23 mouse cellular contexts compared by ENCODE assay signal in the genomic region with DNA sequence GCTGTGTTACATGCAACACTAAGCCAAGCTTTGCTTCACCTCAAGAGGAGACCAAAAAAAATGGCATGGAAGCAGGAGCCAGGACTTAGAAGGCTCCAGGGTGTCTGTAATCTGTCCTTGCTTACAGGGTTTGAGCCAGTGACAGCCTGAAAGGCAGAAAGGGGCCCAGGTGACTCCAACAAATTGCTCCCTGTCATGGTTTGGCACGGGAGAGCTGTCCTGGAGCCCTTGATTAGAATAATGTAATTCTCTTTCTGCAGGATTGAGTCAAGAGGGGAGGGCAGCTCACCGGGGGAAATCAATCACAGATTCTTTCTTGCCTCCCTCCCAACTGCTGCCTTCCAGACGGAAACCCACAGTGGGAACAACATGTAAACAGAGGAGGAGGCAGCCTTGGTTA. TPM values are rescaled to one million over a fixed set of nuclear protein-coding genes. Genes with fewer than 3 reads are reported as not detected.
DNase-seq lines count a peak whose midpoint lies in the region; ATAC-seq and TF ChIP-seq lines count a peak whose summit lies in the region.
"Had no signal": no experiment of that assay in that cellular context is flagged by ENCODE, and none has a peak within 500 bp of the region (broad histone marks: within the 10 kb centered on the region; RNA-seq: fewer than 3 reads in every experiment).

No protein-coding gene starts in this region.

- no peak overlapping the region for H3K4me3 ChIP-seq in forebrain, embryonic 14.5 days (ENCODE audit: low read depth, low read length)
- H3K4me3 ChIP-seq in forebrain, embryonic 12.5 days (replicated peaks): no peak overlapping the region
- H3K4me3 ChIP-seq in midbrain, postnatal 0 days (ENCODE audit: low read depth, low read length): no peak overlapping the region
- H3K4me3 ChIP-seq in midbrain, embryonic 11.5 days (ENCODE audit: low read depth, low read length): no peak overlapping the region
- no peak overlapping the region for H3K4me3 ChIP-seq in embryonic facial prominence, embryonic 14.5 days (ENCODE audit: low read depth, low read length)
- no peak overlapping the region for H3K4me3 ChIP-seq in hindbrain, embryonic 16.5 days (ENCODE audit: low read length)
- no peak overlapping the region for H3K4me3 ChIP-seq in intestine, postnatal 0 days (ENCODE audit: low read depth, low read length)
- H3K4me3 ChIP-seq: limb, embryonic 12.5 days; liver, embryonic 13.5 days; lung, embryonic 15.5 days; midbrain, embryonic 12.5 days had no signal

- H3K27me3 ChIP-seq in forebrain, embryonic 14.5 days (replicated peaks; ENCODE audit: control insufficient read depth, insufficient read depth, low read length): no peaks in the 10 kb centered on the region
- H3K27me3 ChIP-seq in forebrain, embryonic 12.5 days: no peaks in the 10 kb centered on the region
- H3K27me3 ChIP-seq in midbrain, postnatal 0 days (ENCODE audit: insufficient read depth, low read length): no peaks in the 10 kb centered on the region
- H3K27me3 ChIP-seq in midbrain, embryonic 11.5 days (ENCODE audit: control insufficient read depth, insufficient read depth, low read length): no peaks in the 10 kb centered on the region
- H3K27me3 ChIP-seq in embryonic facial prominence, embryonic 14.5 days (replicated peaks; ENCODE audit: control insufficient read depth, insufficient read depth, low read length): no peaks in the 10 kb centered on the region
- H3K27me3 ChIP-seq in hindbrain, embryonic 16.5 days (replicated peaks; ENCODE audit: control insufficient read depth, insufficient read depth, low read length): no peaks in the 10 kb centered on the region
- no peaks in the 10 kb centered on the region for H3K27me3 ChIP-seq in intestine, postnatal 0 days (replicated peaks; ENCODE audit: control insufficient read depth, insufficient read depth, low read length)
- H3K27me3 ChIP-seq: limb, embryonic 12.5 days; liver, embryonic 13.5 days; lung, embryonic 15.5 days; midbrain, embryonic 12.5 days had no signal

- 28% methylated on average over 3 of the region's 3 CpGs for WGBS in forebrain, embryonic 14.5 days
- 44% methylated on average over 3 of the region's 3 CpGs for WGBS in forebrain, embryonic 12.5 days
- 13% methylated on average over 3 of the region's 3 CpGs for WGBS in midbrain, postnatal 0 days
- WGBS in midbrain, embryonic 11.5 days: 29% methylated on average over 3 of the region's 3 CpGs
- WGBS in embryonic facial prominence, embryonic 14.5 days: 19% methylated on average over 3 of the region's 3 CpGs
- WGBS in hindbrain, embryonic 16.5 days: 9% methylated on average over 3 of the region's 3 CpGs
- 38% methylated on average over 3 of the region's 3 CpGs for WGBS in intestine, postnatal 0 days

- no peak overlapping the region for H3K27ac ChIP-seq in forebrain, embryonic 14.5 days (ENCODE audit: low read depth, low read length)
- H3K27ac ChIP-seq in forebrain, embryonic 12.5 days: no peak overlapping the region
- H3K27ac ChIP-seq in midbrain, postnatal 0 days (ENCODE audit: low read depth, low read length): no peak overlapping the region
- no peak overlapping the region for H3K27ac ChIP-seq in midbrain, embryonic 11.5 days (ENCODE audit: low read depth, low read length)
- H3K27ac ChIP-seq in embryonic facial prominence, embryonic 14.5 days (replicated peaks; ENCODE audit: low read depth, low read length): no peak overlapping the region
- no peak overlapping the region for H3K27ac ChIP-seq in hindbrain, embryonic 16.5 days (ENCODE audit: low read depth, low read length)
- no peak overlapping the region for H3K27ac ChIP-seq in intestine, postnatal 0 days (ENCODE audit: low read depth, low read length)
- H3K27ac ChIP-seq: limb, embryonic 12.5 days; liver, embryonic 13.5 days; lung, embryonic 15.5 days; macrophage; midbrain, embryonic 12.5 days had no signal

- no peaks in the 10 kb centered on the region for H3K36me3 ChIP-seq in forebrain, embryonic 14.5 days (ENCODE audit: control insufficient read depth, insufficient read depth, low read length)
- H3K36me3 ChIP-seq in forebrain, embryonic 12.5 days (replicated peaks): no peaks in the 10 kb centered on the region
- H3K36me3 ChIP-seq in midbrain, postnatal 0 days (ENCODE audit: insufficient read depth, low read length): no peaks in the 10 kb centered on the region
- no peaks in the 10 kb centered on the region for H3K36me3 ChIP-seq in midbrain, embryonic 11.5 days (ENCODE audit: control insufficient read depth, insufficient read depth, low read length)
- H3K36me3 ChIP-seq in embryonic facial prominence, embryonic 14.5 days (ENCODE audit: control insufficient read depth, insufficient read depth, low read length): no peaks in the 10 kb centered on the region
- no peaks in the 10 kb centered on the region for H3K36me3 ChIP-seq in hindbrain, embryonic 16.5 days (ENCODE audit: control insufficient read depth, insufficient read depth, low read length)
- H3K36me3 ChIP-seq in intestine, postnatal 0 days (ENCODE audit: control insufficient read depth, insufficient read depth): no peaks in the 10 kb centered on the region
- H3K36me3 ChIP-seq: limb, embryonic 12.5 days; liver, embryonic 13.5 days; lung, embryonic 15.5 days; midbrain, embryonic 12.5 days had no signal

- no peak for TF ChIP-seq CTCF in midbrain, postnatal 0 days (IDR thresholded peaks at IDR 0.05)
- no peak for TF ChIP-seq CTCF in intestine, postnatal 0 days (IDR thresholded peaks at IDR 0.05; ENCODE audit: low read depth)

- H3K9ac ChIP-seq in forebrain, embryonic 14.5 days (ENCODE audit: low read length): no peak overlapping the region
- H3K9ac ChIP-seq in forebrain, embryonic 12.5 days: no peak overlapping the region
- H3K9ac ChIP-seq in midbrain, postnatal 0 days (replicated peaks; ENCODE audit: low read length, poor library complexity, severe bottlenecking): no peak overlapping the region
- no peak overlapping the region for H3K9ac ChIP-seq in midbrain, embryonic 11.5 days (ENCODE audit: low read length)
- no peak overlapping the region for H3K9ac ChIP-seq in embryonic facial prominence, embryonic 14.5 days (ENCODE audit: low read depth, low read length)
- no peak overlapping the region for H3K9ac ChIP-seq in hindbrain, embryonic 16.5 days (ENCODE audit: low read depth, low read length)
- no peak overlapping the region for H3K9ac ChIP-seq in intestine, postnatal 0 days (ENCODE audit: low read depth, low read length)
- H3K9ac ChIP-seq: limb, embryonic 12.5 days; liver, embryonic 13.5 days; lung, embryonic 15.5 days; midbrain, embryonic 12.5 days had no signal

- no peaks in the 10 kb centered on the region for H3K4me1 ChIP-seq in forebrain, embryonic 14.5 days (ENCODE audit: control insufficient read depth, insufficient read depth, low read length)
- 0 out of 2 replicates have a peak, but pooled peaks cover 5% of the 10 kb centered on the region for H3K4me1 ChIP-seq in forebrain, embryonic 12.5 days
- no peaks in the 10 kb centered on the region for H3K4me1 ChIP-seq in midbrain, postnatal 0 days (ENCODE audit: insufficient read depth, low read length)
- H3K4me1 ChIP-seq in midbrain, embryonic 11.5 days (ENCODE audit: control insufficient read depth, insufficient read depth, low read length): no peaks in the 10 kb centered on the region
- no peaks in the 10 kb centered on the region for H3K4me1 ChIP-seq in embryonic facial prominence, embryonic 14.5 days (ENCODE audit: control insufficient read depth, insufficient read depth, low read length)
- H3K4me1 ChIP-seq in hindbrain, embryonic 16.5 days (ENCODE audit: control insufficient read depth, insufficient read depth, low read depth, low read length): no peaks in the 10 kb centered on the region
- H3K4me1 ChIP-seq in intestine, postnatal 0 days (replicated peaks; ENCODE audit: control insufficient read depth, insufficient read depth, low read length): no peaks in the 10 kb centered on the region
- H3K4me1 ChIP-seq: limb, embryonic 12.5 days; liver, embryonic 13.5 days; lung, embryonic 15.5 days; midbrain, embryonic 12.5 days had no signal

- H3K4me2 ChIP-seq in forebrain, embryonic 14.5 days (ENCODE audit: low read length): no peak overlapping the region
- no peak overlapping the region for H3K4me2 ChIP-seq in forebrain, embryonic 12.5 days
- no peak overlapping the region for H3K4me2 ChIP-seq in midbrain, postnatal 0 days (ENCODE audit: low read depth, low read length, poor library complexity, severe bottlenecking)
- no peak overlapping the region for H3K4me2 ChIP-seq in midbrain, embryonic 11.5 days
- no peak overlapping the region for H3K4me2 ChIP-seq in embryonic facial prominence, embryonic 14.5 days (ENCODE audit: low read depth, low read length)
- H3K4me2 ChIP-seq in hindbrain, embryonic 16.5 days (ENCODE audit: low read length): no peak overlapping the region
- H3K4me2 ChIP-seq in intestine, postnatal 0 days (replicated peaks; ENCODE audit: low read depth): no peak overlapping the region
- H3K4me2 ChIP-seq: limb, embryonic 12.5 days; liver, embryonic 13.5 days; lung, embryonic 15.5 days; midbrain, embryonic 12.5 days had no signal

- peak; percentile 45 for DNase-seq in forebrain, embryonic 14.5 days (ENCODE audit: low spot score)
- peak; percentile 61 for DNase-seq in midbrain, postnatal 0 days (ENCODE audit: low spot score)
- no peak for DNase-seq in midbrain, embryonic 11.5 days (ENCODE audit: low spot score, missing footprints)
- DNase-seq in embryonic facial prominence, embryonic 14.5 days (ENCODE audit: low spot score): peak; percentile 55
- DNase-seq in spleen, postnatal 14 days (ENCODE audit: low spot score in 2 of 2): no peak
- DNase-seq: B cell, adult 2 months; cerebellum, adult 8-10 months; gastrocnemius, postnatal 36 days; kidney, adult 9 months; kidney, postnatal 4 days; layer of hippocampus, adult 9-11 months; liver, embryonic 13.5 days; right cerebral cortex, adult 18-20 months; thymus, postnatal 25 days had no signal

- peaks cover 4% of the 10 kb centered on the region; the same call in 1 of the 2 replicates for H3K9me3 ChIP-seq in forebrain, embryonic 14.5 days (replicated peaks; ENCODE audit: control insufficient read depth, low read length)
- peaks cover 5% of the 10 kb centered on the region for H3K9me3 ChIP-seq in forebrain, embryonic 12.5 days
- no peaks in the 10 kb centered on the region for H3K9me3 ChIP-seq in midbrain, postnatal 0 days (ENCODE audit: low read length)
- H3K9me3 ChIP-seq in midbrain, embryonic 11.5 days (ENCODE audit: control insufficient read depth, low read length): no peaks in the 10 kb centered on the region; the same call in 1 of the 2 replicates
- H3K9me3 ChIP-seq in embryonic facial prominence, embryonic 14.5 days (ENCODE audit: control insufficient read depth, low read length): peaks cover 7% of the 10 kb centered on the region; the same call in 1 of the 2 replicates
- H3K9me3 ChIP-seq in hindbrain, embryonic 16.5 days (ENCODE audit: control insufficient read depth, low read length): no peaks in the 10 kb centered on the region
- no peaks in the 10 kb centered on the region for H3K9me3 ChIP-seq in intestine, postnatal 0 days (ENCODE audit: control insufficient read depth)
- H3K9me3 ChIP-seq: liver, embryonic 13.5 days; lung, embryonic 15.5 days had no signal

- no peak for ATAC-seq in forebrain, embryonic 14.5 days
- no peak for ATAC-seq in forebrain, embryonic 12.5 days (ENCODE audit: low FRiP score)
- no peak for ATAC-seq in midbrain, postnatal 0 days (ENCODE audit: low FRiP score)
- ATAC-seq in midbrain, embryonic 11.5 days (ENCODE audit: low FRiP score): no peak
- peak; percentile 22; the same call in 1 of the 2 replicates for ATAC-seq in embryonic facial prominence, embryonic 14.5 days (ENCODE audit: low read depth)
- ATAC-seq in hindbrain, embryonic 16.5 days: peak; percentile 52; the same call in 1 of the 2 replicates
- ATAC-seq in intestine, postnatal 0 days: no peak
- ATAC-seq: forebrain, embryonic 16.5 days; inflammation-experienced regulatory T-cells, adult 6 months had no signal

RNA-seq across cellular contexts. Expression of gene Hhipl2, which starts 35.1 kb away (rescaled TPM):
- 0.09 TPM in 2 replicates for polyA plus RNA-seq in forebrain, embryonic 14.5 days (2014; fragmentation: Nextera tagmentation; extraction: Ambion mirVana)
- 0.19 and 0.28 TPM in 2 replicates for polyA plus RNA-seq in forebrain, embryonic 12.5 days (2016; fragmentation: Nextera tagmentation; extraction: Ambion mirVana)
- total RNA-seq in midbrain, postnatal 0 days (2014; rRNA removed): 0.22 and 0.24 TPM in 2 replicates
- polyA plus RNA-seq in midbrain, postnatal 0 days (2015; fragmentation: Nextera tagmentation; extraction: Ambion mirVana): 0.17 TPM in 1 of 2 replicates, not detected in the other
- 0.11 and 0.18 TPM in 2 replicates for polyA plus RNA-seq in midbrain, embryonic 11.5 days (2014; fragmentation: Nextera tagmentation; extraction: Ambion mirVana)
- polyA plus RNA-seq in embryonic facial prominence, embryonic 14.5 days (2014; fragmentation: Nextera tagmentation; extraction: Ambion mirVana): 0.08 and 0.11 TPM in 2 replicates
- polyA plus RNA-seq in hindbrain, embryonic 16.5 days (2015; fragmentation: Nextera tagmentation; extraction: Ambion mirVana): 0.19 TPM in 2 replicates
- polyA plus RNA-seq in intestine, postnatal 0 days (2015; fragmentation: Nextera tagmentation; extraction: Ambion mirVana): not detected in 2 replicates
- total RNA-seq: gastrocnemius, postnatal 36 days had no signal
- polyA plus RNA-seq: liver, embryonic 13.5 days; macrophage had no signal

Comparison
In these comparisons a context has a peak if more than half of its experiments do, and no peak if none do; other contexts are left out.
1. DNase-seq: peak in forebrain, embryonic 14.5 days (single experiment), midbrain, postnatal 0 days (single experiment) and embryonic facial prominence, embryonic 14.5 days (single experiment); none in midbrain, embryonic 11.5 days (single experiment) and spleen, postnatal 14 days (0 of 2).
2. ATAC-seq: peak in embryonic facial prominence, embryonic 14.5 days (single experiment) and hindbrain, embryonic 16.5 days (single experiment); none in forebrain, embryonic 14.5 days (single experiment), forebrain, embryonic 12.5 days (single experiment), midbrain, postnatal 0 days (single experiment), midbrain, embryonic 11.5 days (single experiment) and intestine, postnatal 0 days (single experiment).